23 mouse cellular contexts compared by ENCODE assay signal in the genomic region with DNA sequence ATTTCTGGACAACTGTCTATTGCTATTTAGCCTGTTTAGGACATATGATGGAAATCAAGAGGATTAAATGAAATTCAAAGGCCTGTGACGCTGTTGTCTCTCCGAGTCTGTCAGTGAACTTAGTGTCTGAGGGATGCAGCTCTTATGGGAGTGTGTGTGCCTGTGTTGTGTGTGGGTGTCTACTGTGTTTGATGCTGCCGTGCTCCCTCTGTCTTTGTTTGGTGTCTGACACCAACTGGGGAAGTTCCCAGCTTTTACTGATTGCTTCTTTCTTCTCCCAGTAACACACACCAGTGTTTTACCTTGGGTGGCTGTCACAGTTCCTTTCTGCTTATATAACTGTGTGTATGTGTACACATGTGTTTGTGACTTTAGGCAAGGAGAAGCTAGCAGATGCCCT. TPM values are rescaled to one million over a fixed set of nuclear protein-coding genes. Genes with fewer than 3 reads are reported as not detected.
DNase-seq lines count a peak whose midpoint lies in the region; ATAC-seq and TF ChIP-seq lines count a peak whose summit lies in the region.
"Had no signal": no experiment of that assay in that cellular context is flagged by ENCODE, and none has a peak within 500 bp of the region (broad histone marks: within the 10 kb centered on the region; RNA-seq: fewer than 3 reads in every experiment).

No protein-coding gene starts in this region.

- no peak for TF ChIP-seq POLR2A in olfactory bulb, adult 2 months (IDR thresholded peaks at IDR 0.05; ENCODE audit: insufficient read depth, low read depth, low read length)

- H3K4me3 ChIP-seq in layer of hippocampus, adult 2 months: no peak overlapping the region
- H3K4me3 ChIP-seq in olfactory bulb, adult 2 months (ENCODE audit: insufficient read depth, low read depth, low read length): no peak overlapping the region
- H3K4me3 ChIP-seq: embryonic facial prominence, embryonic 10.5 days; embryonic facial prominence, embryonic 12.5 days; forebrain, embryonic 13.5 days; forebrain, embryonic 15.5 days had no signal

- 56% methylated on average over 3 of the region's 3 CpGs for WGBS in olfactory bulb, adult 2 months

- no peak for DNase-seq in frontal cortex, postnatal 14 days (ENCODE audit: low spot score in 2 of 2)
- peak in 1 of 2 experiments; percentile 44 for DNase-seq in layer of hippocampus, adult 2 months (ENCODE audit: low spot score in 2 of 2)
- DNase-seq in layer of hippocampus, postnatal 10 days (ENCODE audit: low spot score in 2 of 2): no peak
- DNase-seq in right cerebral cortex, adult 18-20 months: peak; percentile 38
- DNase-seq in right cerebral cortex, postnatal 4 days: no peak
- no peak for DNase-seq in urinary bladder, postnatal 10 days (ENCODE audit: low spot score)
- DNase-seq: adrenal gland, adult 2 months; adrenal gland, postnatal 10 days; adrenal gland, postnatal 25 days; B cell, adult 2 months; cerebellum, adult 11-12 months; cerebellum, adult 2 months; cerebellum, adult 9-10 months; cerebellum, postnatal 10 days; cerebellum, postnatal 25 days had no signal

- ATAC-seq in frontal cortex, adult (ENCODE audit: low TSS enrichment): 0 out of 2 replicates have a peak, but pooled peaks have one; percentile 29
- ATAC-seq: forebrain, embryonic 13.5 days; forebrain, embryonic 15.5 days had no signal

- peak overlapping the region; percentile 62 for H3K27ac ChIP-seq in layer of hippocampus, adult 2 months
- H3K27ac ChIP-seq in olfactory bulb, adult 2 months (ENCODE audit: insufficient read depth, low read depth, low read length): peak overlapping the region; percentile 25; the same call in 1 of the 2 replicates
- H3K27ac ChIP-seq: embryonic facial prominence, embryonic 10.5 days; embryonic facial prominence, embryonic 12.5 days; forebrain, embryonic 13.5 days; forebrain, embryonic 15.5 days had no signal

- TF ChIP-seq CTCF in layer of hippocampus, adult 2 months (conservative IDR thresholded peaks at IDR 0.05): no peak; the same call in 1 of the 2 replicates
- TF ChIP-seq CTCF in olfactory bulb, adult 2 months (IDR thresholded peaks at IDR 0.05; ENCODE audit: insufficient read depth, low read depth, low read length): no peak

- H3K4me1 ChIP-seq in olfactory bulb, adult 2 months (ENCODE audit: control insufficient read depth, insufficient read depth, low read length): peaks cover 5% of the 10 kb centered on the region
- H3K4me1 ChIP-seq: forebrain, embryonic 13.5 days; forebrain, embryonic 15.5 days had no signal

RNA-seq across cellular contexts. Expression of a gene that starts 45.4 kb away (rescaled TPM):
- under 1 TPM; 0.59 to 0.61 TPM for total RNA-seq in layer of hippocampus, adult 2 months (2021)
- total RNA-seq in layer of hippocampus, postnatal 10 days (2021): 1 to 10 TPM; 1.1 to 1.3 TPM
- polyA plus RNA-seq in olfactory bulb, adult 2 months (2012; ENCODE audit: insufficient read depth, insufficient read length, low replicate concordance, missing spikeins): not detected in 2 replicates
- total RNA-seq: adrenal gland, postnatal 10 days; adrenal gland, postnatal 25 days; ES-E14; MEL had no signal

RNA-seq across cellular contexts. Expression of a gene that starts 46.2 kb away (rescaled TPM):
- total RNA-seq in layer of hippocampus, adult 2 months (2021): 100 to 1,000 TPM; 192 to 197 TPM
- total RNA-seq in layer of hippocampus, postnatal 10 days (2021): 100 to 1,000 TPM in 1 of 2 experiments, 10 to 100 TPM in 1; 99.8 to 105 TPM
- 114 TPM in 1 of 2 replicates, not detected in the other for polyA plus RNA-seq in olfactory bulb, adult 2 months (2012; ENCODE audit: insufficient read depth, insufficient read length, low replicate concordance, missing spikeins)
